Mouse (Mus musculus) kidney, adult 2 months (tissue): ENCODE data around the gene Corin.

Source experiments
- CTCF ChIP-seq: fragments of 200-500 bp; conservative IDR thresholded peaks from 2 replicates; pipeline ENCODE4 v1.5.1; 2011; ENCODE audit warnings: low read depth, mild to moderate bottlenecking, control low read depth, low read length, moderate library complexity, mixed read lengths; ENCODE audit not compliant: insufficient read depth, insufficient read length
- POLR2A ChIP-seq: fragments of 200-500 bp; IDR thresholded peaks from one replicate; pipeline ENCODE4 v1.6.1; 2011; ENCODE audit warnings: low read depth, low read length, control low read depth

GRCm38 (mm10) chr5:72471746-72472145 lies 32.5 kb downstream of the Corin start:
- no peak for TF ChIP-seq CTCF
- TF ChIP-seq POLR2A = no peak
